ENCODE assay signal across 1 mouse cellular context in the genomic region with DNA sequence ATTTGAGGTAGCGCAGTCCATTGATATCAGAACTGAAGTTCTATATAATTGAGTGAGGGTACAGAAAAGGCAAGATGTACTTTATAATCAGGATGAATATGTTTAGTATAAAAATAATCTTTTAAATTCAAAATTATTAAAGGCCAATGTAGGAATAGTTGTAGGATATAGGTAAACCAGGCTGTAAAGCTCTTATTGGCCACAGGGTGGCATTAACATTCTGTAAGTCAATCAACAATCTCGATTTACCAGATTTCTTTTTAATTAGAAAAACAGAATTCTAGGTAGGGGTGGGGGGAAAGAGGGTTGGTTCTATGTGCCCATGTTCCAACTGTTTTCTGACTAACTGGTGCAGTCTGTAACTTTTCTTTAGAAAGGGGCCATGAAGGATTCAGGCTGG.
A peak's percentile ranks its signal among the peaks of the same experiment; 100 is the strongest.
TF ChIP-seq lines count a peak whose summit lies in the region.

No protein-coding gene starts in this region.

TF ChIP-seq in MEL, 35 proteins besides CTCF, POLR2A, EP300 and RAD21:
- no peak for TF ChIP-seq MYC (IDR thresholded peaks at IDR 0.05; ENCODE audit: low read depth, low read length)
- peak; percentile 8; the same call in 1 of the 2 replicates for TF ChIP-seq SMC3 (IDR thresholded peaks at IDR 0.05; ENCODE audit: low read depth, low read length)
TF ChIP-seq in MEL: peak in this region for 1.
